Mouse (Mus musculus): Measurements from ENCODE around the gene Cstb.
A peak's percentile ranks its signal among the peaks of the same experiment; 100 is the strongest.

DNA sequence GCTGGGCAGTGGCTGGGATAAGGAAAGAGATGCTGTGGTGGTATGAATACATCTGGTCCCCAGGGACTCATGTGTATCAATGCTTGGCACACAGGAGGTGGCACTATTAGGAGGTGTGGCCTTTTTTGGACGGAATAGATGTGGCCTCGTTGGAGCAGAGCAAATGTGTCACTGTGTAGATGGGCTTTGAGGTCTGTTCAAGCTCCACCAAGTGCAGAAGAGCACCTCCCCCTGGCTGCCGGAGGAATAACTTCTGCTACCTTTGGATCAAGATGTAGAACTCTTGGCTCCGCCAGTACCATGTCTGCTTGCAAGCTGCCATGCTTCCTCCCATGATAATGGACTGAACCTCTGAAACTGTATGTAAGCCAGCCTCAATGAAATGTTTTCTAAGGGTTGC is 36.3 kb downstream of the Cstb start:
- peak; percentile 16; the same call in 1 of the 2 replicates for TF ChIP-seq CTCF (IDR thresholded peaks at IDR 0.05; ENCODE audit: extremely low read depth, insufficient read depth, insufficient read length, insufficient replicate concordance)
- TF ChIP-seq POLR2A (IDR thresholded peaks at IDR 0.05; ENCODE audit: low read depth, low read length): no peak
